Mouse (Mus musculus) thymus, postnatal 10 days (tissue): Measurements from ENCODE around the gene Bicdl1.

Experiments
- DNase-seq, 2 experiments: peaks; one replicate each; pipeline ENCODE4 v3.0.0; 2021; ENCODE audit warnings: low spot score in 2 of 2

Bicdl1 gene

GRCm38 (mm10) chr5:115667894-115668293 is 63.5 kb downstream of the Bicdl1 start:
- no peak for DNase-seq

GRCm38 (mm10) chr5:115667210-115667609 is 64.2 kb downstream of the Bicdl1 start:
- DNase-seq = no peak

- DNase-seq = no peak
These were observed 64.9 kb downstream of the Bicdl1 start for GRCm38 (mm10) chr5:115666366-115667065.

GRCm38 (mm10) chr5:115662658-115663057 is 68.8 kb downstream of the Bicdl1 start:
- no peak for DNase-seq

- no peak for DNase-seq
These were observed 73.1 kb downstream of the Bicdl1 start for GRCm38 (mm10) chr5:115658352-115658751.

- DNase-seq = no peak
These were observed 74.2 kb downstream of the Bicdl1 start for GRCm38 (mm10) chr5:115657234-115657633.

- DNase-seq = no peak
These were observed 74.7 kb downstream of the Bicdl1 start for GRCm38 (mm10) chr5:115656677-115657076.

- DNase-seq = no peak
These were observed 77.6 kb downstream of the Bicdl1 start for GRCm38 (mm10) chr5:115653776-115654175.

- DNase-seq = peak; percentile 99 to 100
These were observed 78.5 kb downstream of the Bicdl1 start for GRCm38 (mm10) chr5:115652681-115653575.

GRCm38 (mm10) chr5:115651821-115652220 is 79.6 kb downstream of the Bicdl1 start:
- no peak for DNase-seq

- no peak for DNase-seq
These were observed 80.5 kb downstream of the Bicdl1 start for GRCm38 (mm10) chr5:115650885-115651284.

- no peak for DNase-seq
These were observed 81.7 kb downstream of the Bicdl1 start for GRCm38 (mm10) chr5:115649699-115650098.

GRCm38 (mm10) chr5:115648876-115649275 is 82.5 kb downstream of the Bicdl1 start:
- DNase-seq = no peak

- peak; percentile 15 to 31 for DNase-seq
These were observed 87.2 kb downstream of the Bicdl1 start for GRCm38 (mm10) chr5:115644192-115644591.

- DNase-seq = peak in 1 of 2 experiments; percentile 26
These were observed 95.9 kb downstream of the Bicdl1 start for GRCm38 (mm10) chr5:115635536-115635935.

GRCm38 (mm10) chr5:115634046-115634445 is 97.4 kb downstream of the Bicdl1 start:
- no peak for DNase-seq

GRCm38 (mm10) chr5:115633060-115633459 is 98.4 kb downstream of the Bicdl1 start:
- no peak for DNase-seq

GRCm38 (mm10) chr5:115632358-115632714 is 99.1 kb downstream of the Bicdl1 start:
- peak; percentile 37 to 43 for DNase-seq

- DNase-seq = peak; percentile 92 to 94
These were observed 99.7 kb downstream of the Bicdl1 start, which contains the start of gene Rab35 for GRCm38 (mm10) chr5:115631505-115632357. TSS of gene Rab35 (plus strand) at chr5:115631908.

GRCm38 (mm10) chr5:115630291-115630690 is 101.1 kb downstream of the Bicdl1 start:
- no peak for DNase-seq

GRCm38 (mm10) chr5:115629672-115630071 is 101.7 kb downstream of the Bicdl1 start:
- no peak for DNase-seq

GRCm38 (mm10) chr5:115628083-115628482 is 103.3 kb downstream of the Bicdl1 start:
- DNase-seq = no peak
